Mouse (Mus musculus) adrenal gland (tissue): ENCODE data around the gene Csf2rb2.

Source experiments
- intact Hi-C: fragments of 180-260 bp; cut with DNase I; formaldehyde crosslinking; loops from one replicate; pipeline ENCODE4 v1.15.1; 2025
- microRNA-seq, 2 experiments: library from miRNA; unstranded; fragments of <30 nt; microRNA quantifications; one replicate each; pipeline ENCODE4; 2019

Csf2rb2 gene

DNA sequence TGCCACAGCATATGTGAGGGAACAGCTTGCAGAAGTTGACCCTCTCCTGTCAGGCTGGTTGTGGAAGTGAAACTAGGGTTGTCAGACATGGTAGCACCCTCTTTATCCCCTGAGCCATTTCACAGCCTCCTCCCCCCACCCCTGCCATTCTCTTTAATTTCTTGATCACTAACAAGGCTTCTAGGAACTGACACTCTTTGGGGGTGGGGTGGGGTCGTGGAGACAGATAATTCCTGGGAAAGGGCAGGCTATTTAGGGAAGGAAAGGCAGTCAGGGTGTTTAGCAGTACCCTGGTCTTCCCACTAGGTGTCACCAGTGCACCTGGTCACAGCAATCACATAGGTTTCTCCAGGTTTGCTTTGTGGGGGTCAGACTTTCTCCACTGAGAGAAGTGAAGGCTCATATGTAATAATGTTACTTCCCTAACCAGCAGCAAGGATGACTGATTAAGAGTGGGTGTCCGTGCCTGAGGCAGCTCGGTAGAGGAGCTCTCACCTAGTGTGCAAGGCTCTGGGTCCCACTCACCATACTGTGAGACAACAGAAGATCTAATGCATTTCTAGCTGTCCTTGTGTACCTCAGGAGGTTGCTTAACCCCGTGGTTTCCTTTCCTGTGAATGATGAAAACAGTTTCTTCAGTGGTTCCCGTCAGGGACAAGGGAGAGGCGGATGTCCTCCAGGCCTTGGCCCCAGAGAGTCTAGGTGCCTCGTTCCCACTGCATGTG lies 48.0 kb downstream of the Csf2rb2 start:
- intact Hi-C loops: loop anchor here (1.0 kb wide), 2 partner anchors 83 to 112 kb away; no protein-coding TSS in a partner anchor

DNA sequence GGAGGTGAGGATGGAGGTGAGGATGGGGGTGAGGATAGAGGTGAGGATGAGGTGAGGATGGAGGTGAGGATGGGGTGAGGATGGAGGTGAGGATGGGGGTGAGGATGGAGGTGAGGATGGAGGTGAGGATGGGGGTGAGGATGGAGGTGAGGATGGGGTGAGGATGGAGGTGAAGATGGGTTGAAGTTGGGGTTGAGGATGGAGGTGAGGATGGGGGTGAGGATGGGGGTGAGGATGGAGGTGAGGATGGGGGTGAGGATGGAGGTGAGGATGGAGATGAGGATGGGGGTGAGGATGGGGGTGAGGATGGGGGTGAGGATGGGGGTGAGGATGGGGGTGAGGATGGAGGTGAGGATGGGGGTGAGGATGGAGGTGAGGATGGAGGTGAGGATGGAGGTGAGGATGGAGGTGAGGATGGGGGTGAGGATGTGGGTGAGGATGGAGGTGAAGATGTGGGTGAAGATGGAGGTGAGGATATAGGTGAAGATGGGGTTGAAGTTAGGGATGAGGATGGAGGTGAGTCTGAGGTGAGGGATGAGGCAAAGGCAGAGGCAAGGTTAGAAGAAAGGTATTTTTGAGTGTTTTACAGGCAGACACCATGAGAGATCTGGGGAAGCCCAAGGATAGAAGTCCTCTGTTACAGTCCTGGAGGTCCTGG lies 48.8 kb downstream of the Csf2rb2 start:
- intact Hi-C loops: loop anchor here (1.0 kb wide), 2 partner anchors 84 to 113 kb away; no protein-coding TSS in a partner anchor

DNA sequence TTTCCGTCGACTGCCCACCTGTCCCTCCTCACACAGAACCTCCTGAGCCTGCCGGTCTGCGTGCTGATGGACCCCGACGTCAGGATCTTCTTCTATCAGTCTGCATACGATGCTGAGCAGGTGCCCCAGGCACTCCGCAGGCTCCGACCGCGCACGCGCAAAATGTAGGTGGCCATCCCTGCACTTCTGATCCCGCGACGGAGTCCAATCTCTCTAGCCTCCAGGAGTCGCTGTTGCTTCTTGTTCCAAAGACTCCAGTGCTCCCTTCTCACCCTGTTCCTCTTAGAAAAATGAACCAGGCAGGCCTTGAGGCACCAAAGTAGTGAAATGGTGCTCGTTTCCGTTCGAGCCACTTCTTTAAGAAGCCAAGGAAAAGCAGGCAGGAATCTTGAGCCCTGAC lies 50.8 kb downstream of the Csf2rb2 start:
- intact Hi-C loops: no loop called here

DNA sequence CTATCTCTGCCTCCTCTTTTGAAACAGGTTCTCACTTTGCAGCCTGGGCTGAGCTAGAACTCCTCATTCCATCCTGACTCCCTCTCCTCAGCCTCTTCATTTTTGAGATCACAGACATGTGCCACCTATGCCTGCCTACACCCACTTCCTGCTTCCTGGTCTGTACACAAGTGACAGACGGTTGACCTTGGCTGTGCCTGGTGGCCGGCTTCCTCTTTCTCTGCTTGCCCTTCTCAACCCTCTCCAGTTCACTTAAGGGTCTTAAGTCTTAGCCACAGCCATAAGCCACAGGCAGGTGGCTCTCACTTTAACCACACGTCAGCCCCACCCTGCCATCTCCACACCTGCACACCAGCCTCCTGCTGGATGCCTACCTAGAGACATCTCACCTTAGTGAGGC lies 57.1 kb downstream of the Csf2rb2 start:
- intact Hi-C loops: loop anchor here (5.0 kb wide), 1 partner anchor 174 kb away; no protein-coding TSS in a partner anchor

DNA sequence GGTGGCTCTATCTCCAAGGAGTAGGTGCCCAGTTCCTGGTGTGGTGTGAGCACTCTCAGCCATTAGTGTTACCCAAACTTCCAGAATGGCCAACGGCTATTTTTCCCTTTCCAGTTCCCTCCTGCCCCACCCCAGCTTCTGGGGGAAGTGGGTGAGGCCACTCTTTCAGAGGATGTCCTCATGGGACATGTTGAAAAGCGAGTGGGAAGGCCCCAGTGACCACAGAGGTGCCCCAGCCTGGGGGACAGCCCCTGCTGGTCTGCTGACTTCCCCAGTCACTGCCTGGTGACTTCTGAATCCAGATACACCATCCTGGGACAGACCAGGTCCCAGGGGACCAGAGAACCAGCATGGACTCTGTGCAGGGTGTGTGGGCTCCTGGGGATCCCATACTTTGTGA lies 57.9 kb downstream of the Csf2rb2 start:
- intact Hi-C loops: loop anchor here (5.0 kb wide), 1 partner anchor 175 kb away; no protein-coding TSS in a partner anchor

DNA sequence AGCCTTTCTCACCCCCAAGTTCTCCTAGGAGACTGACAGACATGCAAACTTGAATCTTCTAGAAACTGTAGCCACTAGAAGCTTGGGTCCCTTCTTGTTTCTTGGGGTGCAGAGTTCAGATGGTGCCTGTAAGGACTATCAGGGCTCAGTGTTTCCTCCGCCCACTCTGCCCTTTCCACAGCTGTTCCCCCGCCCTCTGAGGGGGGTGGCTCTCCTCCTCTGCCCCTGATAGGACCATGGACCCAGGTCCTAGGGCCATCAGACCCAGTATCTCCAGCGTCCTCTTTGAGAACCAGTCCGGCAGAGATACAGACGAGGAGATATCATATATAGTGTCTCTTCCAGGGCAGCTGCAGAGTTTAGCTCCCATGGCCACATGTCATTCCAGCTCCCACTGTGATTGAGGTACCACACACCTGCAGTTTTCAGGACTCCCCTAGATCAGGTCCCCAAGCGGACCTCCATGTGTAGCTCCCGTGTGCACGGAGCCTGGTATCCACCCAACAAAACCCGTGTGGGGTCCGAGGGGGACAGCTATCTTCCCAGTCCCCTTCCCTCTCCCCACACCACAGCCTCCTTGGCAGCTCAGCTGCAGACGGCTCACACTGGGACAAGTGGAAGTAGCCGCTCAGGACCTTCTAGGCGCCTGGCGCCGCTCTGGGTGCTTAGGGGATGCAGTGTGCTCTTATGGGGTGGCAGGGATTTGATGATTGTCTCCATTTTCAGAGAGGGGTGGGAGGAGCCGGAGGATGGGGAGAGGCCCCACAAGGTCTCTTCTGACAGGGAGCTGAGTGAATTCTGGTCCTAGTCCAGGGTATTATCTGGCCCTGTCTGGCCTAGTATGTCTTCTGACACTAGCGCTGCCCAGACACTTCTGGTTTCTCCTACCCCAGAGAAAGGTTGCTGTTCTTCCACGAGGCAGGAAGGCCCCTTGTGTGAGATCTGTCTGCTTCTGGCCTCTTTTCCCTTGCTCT lies 59.1 kb downstream of the Csf2rb2 start:
- intact Hi-C loops: loop anchor here (5.0 kb wide), 1 partner anchor 176 kb away; no protein-coding TSS in a partner anchor

DNA sequence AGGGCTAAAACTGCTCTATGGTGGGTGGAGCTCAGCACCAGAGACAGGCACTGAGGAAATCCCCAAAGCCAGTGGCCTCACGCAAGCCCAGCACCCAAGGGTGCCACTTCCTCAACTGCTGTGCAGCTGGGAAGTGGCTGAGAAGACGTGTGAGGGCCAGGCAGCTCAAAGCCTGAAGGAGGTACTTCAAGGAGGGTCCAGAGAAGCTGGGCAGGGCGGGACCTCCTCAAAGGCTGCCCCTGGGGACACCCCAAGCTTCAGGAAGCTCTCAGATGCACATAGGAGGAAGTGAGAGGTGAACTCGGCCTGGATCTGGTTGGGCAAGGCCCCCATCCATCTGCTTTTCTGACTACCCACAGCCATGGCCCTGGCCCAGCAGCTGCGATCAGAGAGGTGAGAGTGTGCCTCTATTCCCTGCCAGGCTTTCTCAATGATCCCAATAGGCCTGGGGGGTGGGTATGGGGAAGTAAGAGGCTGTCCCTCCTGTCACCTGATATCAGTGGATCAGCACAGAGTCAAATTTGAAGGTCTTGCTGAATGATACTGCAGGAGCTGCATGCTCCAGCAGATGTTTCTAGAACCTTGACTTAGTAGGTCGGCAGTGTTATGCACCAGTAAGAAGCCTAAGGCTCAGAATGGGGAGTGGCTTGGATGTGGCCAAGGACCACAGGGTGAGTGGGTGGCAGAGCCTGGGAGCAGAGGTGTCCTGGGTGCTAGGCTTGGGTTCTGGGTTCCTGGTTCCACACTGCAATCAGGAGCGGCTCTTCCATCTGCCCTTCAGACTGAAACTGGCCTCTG lies 60.6 kb downstream of the Csf2rb2 start, which contains the start of gene Ncf4:
Gene Ncf4, plus strand, starts transcription at position 107 of the 798 bp plus-strand sequence.
- intact Hi-C loops: loop anchor here (5.0 kb wide), 1 partner anchor 177 kb away; no protein-coding TSS in a partner anchor

DNA sequence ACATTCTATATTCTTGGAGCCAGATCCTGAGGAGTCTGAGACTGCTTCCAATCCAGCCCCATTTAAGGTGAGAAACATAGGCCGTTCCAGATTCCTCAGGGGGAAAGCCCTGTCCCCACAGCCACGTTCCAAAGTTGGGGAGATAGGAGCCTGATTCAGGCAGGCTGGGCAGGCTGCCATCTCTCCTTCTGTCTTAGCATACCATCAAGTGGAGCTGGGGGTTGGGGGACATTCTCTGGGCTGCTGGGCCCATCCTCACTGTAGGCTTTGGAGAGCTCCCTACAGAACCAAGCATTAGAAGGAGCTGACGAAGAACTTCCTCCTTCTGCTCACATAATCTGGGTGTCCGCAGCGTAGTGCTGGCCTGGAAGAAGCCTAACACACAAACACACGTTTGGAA lies 61.7 kb downstream of the Csf2rb2 start:
- intact Hi-C loops: no loop called here

DNA sequence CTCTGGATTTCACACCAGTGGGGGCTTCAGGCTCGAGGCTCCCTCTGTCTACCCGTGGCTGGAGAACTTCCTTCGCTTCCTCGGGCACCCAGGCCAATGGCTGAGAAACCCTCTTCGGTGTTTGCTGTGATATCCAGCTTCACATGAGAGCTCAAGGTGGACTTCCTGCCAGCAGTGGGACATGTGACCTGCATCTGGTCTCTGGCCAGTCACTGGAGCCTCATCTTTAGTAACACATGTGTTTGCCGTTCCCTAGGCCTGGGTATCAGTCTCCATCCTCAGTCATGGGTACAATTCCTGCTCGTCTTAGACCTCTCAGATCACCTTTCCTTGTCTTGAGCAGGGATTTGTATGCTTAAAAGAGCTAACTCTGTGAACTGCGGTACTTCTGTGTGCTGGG lies 62.5 kb downstream of the Csf2rb2 start:
- intact Hi-C loops: no loop called here

DNA sequence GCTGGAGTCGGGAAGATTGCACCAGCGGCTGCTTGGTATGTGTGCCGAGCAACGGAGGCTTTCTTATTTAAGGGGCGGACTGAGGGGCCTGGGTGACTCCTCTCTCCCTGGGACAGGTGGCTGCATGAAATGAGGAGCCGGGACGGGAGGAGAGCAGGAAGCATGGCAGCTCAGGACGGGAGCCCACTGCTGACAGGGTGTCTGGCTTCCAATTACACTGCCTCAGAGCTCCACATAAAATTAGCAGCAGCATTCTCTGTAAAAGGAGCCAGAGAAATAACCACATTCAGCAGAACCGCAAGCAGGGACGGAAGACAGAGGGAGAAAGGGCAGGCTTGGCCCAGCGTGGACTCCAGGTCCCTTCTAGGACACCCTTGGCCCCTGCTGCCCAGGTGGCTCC lies 64.2 kb downstream of the Csf2rb2 start:
- intact Hi-C loops: no loop called here

DNA sequence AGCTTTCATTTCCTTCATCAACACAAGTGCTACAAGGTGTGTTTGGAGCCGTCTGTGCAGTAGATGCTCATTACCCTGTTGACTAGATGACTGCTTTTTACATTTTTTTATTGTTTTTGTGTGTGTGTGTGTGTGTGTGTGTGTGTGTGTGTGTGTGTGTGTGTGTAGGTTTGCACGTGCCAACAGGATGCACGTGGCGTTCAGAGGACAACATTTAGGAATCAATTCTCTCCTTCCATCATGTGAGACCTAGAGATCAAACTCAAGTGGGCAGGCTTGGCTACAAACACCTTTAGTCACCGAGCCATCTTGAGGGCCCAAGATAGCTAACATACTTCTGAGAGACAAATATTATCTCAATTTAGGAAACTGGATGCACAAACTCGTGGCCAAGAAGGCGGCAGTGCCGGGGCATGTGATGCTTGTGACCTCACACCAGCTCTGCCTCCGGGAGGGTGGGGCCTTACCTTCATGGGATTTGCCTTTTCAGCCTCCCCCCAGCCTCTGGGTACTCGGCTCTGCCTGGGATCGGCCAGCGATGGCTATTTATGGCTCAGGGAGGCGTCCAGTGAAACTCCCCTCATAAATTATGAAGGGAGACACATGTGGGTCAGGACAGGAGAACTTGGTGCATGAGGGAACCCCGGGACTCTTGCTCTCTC lies 65.4 kb downstream of the Csf2rb2 start:
- intact Hi-C loops: loop anchor here (5.0 kb wide), 2 partner anchors 63 to 258 kb away; no protein-coding TSS in a partner anchor

DNA sequence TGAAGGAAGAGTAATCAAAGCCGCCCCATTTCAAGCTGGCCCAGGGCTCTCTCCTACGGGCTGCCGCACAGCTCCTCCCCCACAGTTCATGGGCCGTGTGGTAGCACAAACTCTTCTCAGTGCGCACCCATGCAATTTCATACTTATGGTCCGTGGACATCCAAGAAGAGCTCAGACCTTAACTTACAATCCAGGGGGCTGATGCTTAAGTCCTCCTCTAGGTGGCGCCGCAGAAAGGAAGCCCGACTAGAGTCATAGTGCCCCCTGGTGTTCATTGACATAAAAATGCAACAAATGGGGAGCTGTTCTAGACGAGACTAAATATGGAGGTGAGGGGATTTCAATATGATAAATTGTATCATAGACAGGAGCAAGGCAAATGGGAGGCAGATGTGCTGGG lies 66.1 kb downstream of the Csf2rb2 start:
- intact Hi-C loops: loop anchor here (5.0 kb wide), 2 partner anchors 62 to 257 kb away; no protein-coding TSS in a partner anchor

DNA sequence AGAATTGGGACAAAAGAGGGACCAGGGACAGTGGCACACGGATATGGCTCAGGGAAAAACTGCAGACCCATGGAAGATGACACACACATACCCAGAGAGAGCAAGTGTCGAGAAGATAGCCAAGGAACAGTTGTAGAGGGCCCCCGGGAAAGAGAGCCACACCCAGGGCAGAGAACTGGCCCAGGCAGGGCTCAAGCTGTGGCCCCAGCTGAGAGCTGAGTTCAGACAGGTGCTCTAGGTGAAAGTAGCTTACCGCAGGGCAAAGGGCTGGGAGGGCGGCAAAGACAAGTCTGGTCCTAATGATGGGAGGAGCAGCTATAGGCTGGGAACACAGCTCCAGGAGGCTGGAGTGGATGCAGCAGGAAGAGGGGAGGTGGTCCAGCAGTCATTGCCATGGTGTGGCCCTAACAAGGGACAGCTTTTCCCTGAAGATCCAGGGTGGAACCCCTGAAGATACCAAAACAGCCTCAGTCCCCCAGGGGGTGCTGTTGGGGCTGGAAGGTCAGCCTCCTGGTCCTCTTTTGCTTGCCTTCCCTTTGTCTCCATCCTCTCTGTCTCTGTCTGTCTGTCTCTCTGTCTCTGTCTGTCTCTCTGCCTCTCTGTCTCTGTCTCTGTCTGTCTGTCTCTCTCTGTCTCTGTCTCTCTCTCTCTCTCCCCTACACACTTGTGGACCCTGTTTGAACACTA lies 70.6 kb downstream of the Csf2rb2 start:
- intact Hi-C loops: loop anchor here (5.0 kb wide), 2 partner anchors 58 to 253 kb away; no protein-coding TSS in a partner anchor

Small RNA genes within 50 kb of the gene (microRNA-seq; reads per million reads assigned to microRNA genes)
- gene Mir7676-1: 0 reads per million in 2 experiments
- gene Mir7676-2: 0 reads per million in 2 experiments
